Mouse (Mus musculus): ENCODE measurements around the gene Pld1.

Pld1 gene

GRCm38 (mm10) chr3:28047599-28047998 is 109.1 kb downstream of the Pld1 start:
- no peak for DNase-seq (ENCODE audit: low spot score)

- no peak for DNase-seq (ENCODE audit: low spot score)
Measured at GRCm38 (mm10) chr3:28049526-28049925, 111.0 kb downstream of the Pld1 start.

- no peak for DNase-seq (ENCODE audit: low spot score)
Measured at GRCm38 (mm10) chr3:28053076-28053475, 114.6 kb downstream of the Pld1 start.

GRCm38 (mm10) chr3:28060713-28061112 is 122.2 kb downstream of the Pld1 start:
- no peak for DNase-seq (ENCODE audit: low spot score)

DNA sequence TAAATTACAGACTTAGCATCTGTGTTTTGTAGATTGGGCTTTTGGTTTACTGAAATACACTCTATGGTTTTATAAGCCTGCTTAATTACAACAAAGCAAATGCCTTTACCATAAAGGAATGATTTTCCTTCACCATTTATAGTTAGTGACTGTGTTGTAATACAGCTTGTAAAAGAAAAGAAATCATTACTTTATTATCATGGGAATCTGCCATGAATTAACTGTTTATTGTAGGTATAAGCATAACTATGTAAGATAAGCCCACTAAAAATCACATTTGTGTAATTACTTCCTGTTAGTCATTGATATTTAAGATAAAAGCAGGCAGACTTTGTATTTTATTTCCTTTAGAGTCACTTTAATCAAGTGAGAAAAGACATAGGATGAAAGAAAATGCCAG is 122.7 kb downstream of the Pld1 start:
- DNase-seq (ENCODE audit: low spot score), result no peak

DNA sequence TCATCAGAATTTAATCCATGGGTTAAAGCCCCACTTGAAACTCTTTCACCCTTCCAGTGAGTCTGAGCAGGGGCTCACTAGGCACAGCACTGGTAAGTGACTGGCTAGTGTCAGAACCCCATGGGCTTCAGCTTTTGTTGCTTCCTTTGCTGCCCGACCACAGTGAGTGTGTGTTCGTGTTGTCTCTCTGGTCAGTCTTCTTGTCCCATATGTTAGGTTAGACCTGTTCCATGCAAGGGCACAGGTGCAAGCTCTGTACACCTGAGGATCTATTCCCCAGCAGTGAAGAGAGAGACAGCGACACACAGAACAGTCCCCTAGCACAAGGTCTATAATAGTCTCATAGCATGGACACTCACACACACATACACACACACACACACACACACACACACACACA is 140.7 kb downstream of the Pld1 start:
- DNase-seq (ENCODE audit: low spot score), result no peak

- DNase-seq (ENCODE audit: low spot score), result no peak
Measured at GRCm38 (mm10) chr3:28080116-28080515, 141.6 kb downstream of the Pld1 start.

- no peak for DNase-seq (ENCODE audit: low spot score)
Measured at GRCm38 (mm10) chr3:28081012-28081411, 142.5 kb downstream of the Pld1 start.

DNA sequence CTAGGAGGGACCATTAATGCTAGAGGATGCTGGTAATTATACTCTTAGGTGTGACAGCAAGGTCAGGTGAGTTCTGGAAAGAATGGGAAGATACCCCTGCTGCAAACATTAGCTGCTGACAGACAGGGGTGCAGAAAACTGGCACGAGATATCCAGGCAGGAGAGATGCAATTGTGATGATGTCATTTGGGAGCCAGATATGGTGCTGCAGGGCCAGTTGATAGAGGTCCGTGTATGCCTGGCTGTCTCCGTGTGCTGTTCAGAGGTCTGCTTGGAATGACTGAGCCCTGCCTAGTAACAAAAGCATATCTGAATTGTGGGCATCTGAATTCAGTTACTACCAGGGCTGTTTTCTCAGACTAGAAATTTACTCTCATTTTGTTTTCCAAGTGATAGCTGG is 144.7 kb downstream of the Pld1 start:
- no peak for DNase-seq (ENCODE audit: low spot score)

DNA sequence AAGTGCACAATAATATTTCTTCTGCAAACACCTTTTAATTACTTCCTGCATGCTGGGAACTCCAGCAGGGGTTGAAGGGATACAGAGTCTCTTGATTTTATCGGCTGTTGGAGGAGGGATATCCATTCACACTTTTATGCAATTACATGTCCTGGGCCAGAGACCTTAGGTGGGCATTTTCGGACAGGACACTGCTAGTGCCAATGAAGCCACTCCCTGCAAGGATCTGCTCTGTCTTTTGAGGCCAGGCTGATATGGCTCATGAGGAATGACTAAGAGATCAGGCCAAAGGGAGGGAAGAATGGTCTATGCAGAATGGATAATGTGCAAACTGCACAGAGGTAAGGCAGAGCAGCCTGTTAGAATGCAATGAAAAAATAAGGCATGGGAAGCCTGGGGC is 145.8 kb downstream of the Pld1 start:
- DNase-seq (ENCODE audit: low spot score), result no peak

- DNase-seq (ENCODE audit: low spot score), result no peak
Measured at GRCm38 (mm10) chr3:28091296-28091695, 152.8 kb downstream of the Pld1 start.

GRCm38 (mm10) chr3:28091741-28092140 is 153.2 kb downstream of the Pld1 start:
- no peak for DNase-seq (ENCODE audit: low spot score)

DNA sequence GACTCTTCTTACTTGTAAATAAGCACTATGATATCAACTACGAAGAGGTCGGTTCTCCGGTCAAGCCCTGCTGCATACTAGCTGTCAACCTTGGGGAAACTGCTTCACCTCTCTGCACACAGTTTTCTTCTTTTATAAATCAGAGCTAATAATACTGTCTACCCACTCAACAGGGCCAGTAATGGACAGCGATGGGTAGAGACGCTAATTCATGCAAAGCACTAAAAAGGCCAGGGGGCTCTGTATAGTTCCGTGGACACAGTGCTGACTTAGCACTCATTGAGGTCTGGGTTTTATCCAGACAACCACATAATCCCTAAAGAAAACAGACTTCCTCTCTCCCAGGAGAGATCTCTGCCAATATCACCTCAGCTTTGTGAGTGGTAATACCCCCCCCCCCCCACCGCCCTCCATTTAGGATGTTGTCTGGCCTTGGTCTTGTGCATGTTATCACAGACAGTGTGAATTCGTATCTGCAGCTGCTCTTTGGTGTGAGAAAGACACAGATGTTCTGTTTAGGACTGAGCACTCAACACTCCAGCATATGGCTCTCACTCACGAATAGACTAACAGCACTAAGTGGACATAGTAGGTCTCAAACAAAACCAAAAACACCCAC is 155.3 kb downstream of the Pld1 start:
- no peak for DNase-seq (ENCODE audit: low spot score)

DNA sequence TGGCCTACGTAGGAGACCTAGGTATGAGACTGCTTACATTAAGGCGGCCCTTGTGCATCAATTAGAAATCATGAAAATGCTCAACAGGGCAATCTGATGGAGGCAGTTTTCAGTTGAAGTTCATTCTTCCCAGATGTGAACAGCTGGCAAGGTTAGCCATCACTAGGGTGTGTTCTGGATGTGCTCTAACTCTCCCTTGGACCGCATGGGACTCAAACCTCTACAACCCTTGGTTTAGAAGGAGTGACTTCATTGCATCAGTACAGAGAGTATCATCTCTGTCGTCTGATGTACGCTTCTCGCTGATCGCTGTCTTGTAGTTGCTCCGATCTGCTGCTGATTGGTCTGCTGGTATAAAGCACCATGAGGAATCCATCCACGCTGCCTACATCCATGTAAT is 157.0 kb downstream of the Pld1 start:
- DNase-seq (ENCODE audit: low spot score), result no peak

GRCm38 (mm10) chr3:28099175-28099574 is 160.7 kb downstream of the Pld1 start:
- peak; percentile 59 for DNase-seq (ENCODE audit: low spot score)

DNA sequence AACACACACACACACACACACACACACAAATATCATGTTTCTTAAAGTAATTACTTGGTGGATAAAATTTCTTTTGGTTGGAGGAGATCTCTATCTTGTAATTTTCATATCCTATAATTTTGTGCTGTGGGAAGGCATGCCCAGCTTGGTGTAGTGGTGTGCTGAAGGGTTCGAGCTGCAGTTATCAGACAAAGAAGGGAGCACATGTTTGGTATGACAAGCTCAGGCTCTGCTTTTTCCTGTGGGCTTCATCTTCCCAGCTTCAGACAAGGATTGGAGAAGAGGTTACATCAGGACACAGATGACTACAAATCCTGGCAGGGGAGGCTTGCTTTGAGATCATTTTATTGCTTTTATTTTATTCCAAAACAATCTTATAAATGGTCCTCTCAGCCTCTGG is 166.5 kb downstream of the Pld1 start:
- no peak for DNase-seq (ENCODE audit: low spot score)

GRCm38 (mm10) chr3:28107446-28108004 is 169.0 kb downstream of the Pld1 start:
- DNase-seq (ENCODE audit: low spot score), result peak; percentile 47

DNA sequence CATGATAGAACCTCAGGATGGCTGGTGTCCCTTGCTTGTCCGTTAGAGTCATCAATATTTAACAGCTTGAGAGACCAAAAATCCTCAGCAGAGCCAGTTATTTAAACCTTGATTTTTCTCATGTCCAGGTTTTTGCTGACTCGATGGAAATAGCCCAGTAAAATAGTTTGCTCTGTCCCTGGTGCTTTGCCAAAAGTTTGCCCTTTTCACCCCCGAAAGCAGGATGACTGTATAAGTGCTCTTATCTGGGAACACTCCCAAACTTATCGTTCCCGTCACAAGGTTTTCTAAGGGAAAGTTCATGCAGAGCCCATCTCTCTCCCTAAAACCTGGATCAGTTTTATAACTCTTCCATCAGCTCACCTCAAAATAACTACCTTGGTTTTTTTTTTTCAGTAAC is 173.0 kb downstream of the Pld1 start:
- peak; percentile 31 for DNase-seq (ENCODE audit: low spot score)

- DNase-seq (ENCODE audit: low spot score), result no peak
Measured at GRCm38 (mm10) chr3:28113881-28114280, 175.4 kb downstream of the Pld1 start.

DNA sequence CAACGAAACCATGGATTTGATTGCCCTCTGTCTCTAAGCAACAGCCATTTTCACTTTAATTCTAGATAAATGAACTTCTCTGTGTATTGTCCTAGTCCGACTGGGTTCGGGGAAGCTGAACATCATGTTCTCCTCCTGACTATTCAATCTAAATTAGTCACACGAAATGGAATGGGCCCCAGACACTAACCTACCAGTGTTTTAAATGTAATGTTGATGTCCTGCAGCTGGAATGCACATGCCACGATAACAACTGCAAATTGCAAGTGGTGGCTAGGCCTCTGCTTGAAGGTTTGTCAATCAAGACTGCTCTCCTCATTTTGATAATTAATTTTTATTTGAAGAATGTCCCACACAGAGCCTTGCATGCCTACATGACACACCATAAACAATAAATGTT is 203.2 kb downstream of the Pld1 start:
- peak; percentile 31 for DNase-seq (ENCODE audit: low spot score)

DNA sequence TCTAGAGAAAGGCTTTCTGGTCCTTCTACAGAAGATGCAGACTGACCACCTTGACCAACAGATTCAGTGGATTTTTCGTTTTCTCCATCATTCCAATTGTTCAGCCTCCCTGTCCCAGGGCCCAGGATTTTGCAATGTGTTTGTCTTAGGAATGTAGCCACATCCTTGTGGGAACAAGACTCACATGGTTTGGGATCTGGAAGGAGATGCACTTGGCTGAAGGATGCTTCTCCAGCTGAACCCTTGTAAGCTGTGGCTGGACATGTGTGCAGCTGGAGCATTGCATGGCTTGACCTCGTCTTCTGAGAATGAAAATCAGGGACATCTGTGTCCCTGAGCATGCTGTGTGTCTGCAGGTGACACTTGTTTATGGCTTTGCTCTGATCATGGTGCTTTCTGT is 203.6 kb downstream of the Pld1 start:
- DNase-seq (ENCODE audit: low spot score), result peak; percentile 54

- DNase-seq (ENCODE audit: low spot score), result peak; percentile 34
Measured at GRCm38 (mm10) chr3:28144676-28145075, 206.2 kb downstream of the Pld1 start.

DNA sequence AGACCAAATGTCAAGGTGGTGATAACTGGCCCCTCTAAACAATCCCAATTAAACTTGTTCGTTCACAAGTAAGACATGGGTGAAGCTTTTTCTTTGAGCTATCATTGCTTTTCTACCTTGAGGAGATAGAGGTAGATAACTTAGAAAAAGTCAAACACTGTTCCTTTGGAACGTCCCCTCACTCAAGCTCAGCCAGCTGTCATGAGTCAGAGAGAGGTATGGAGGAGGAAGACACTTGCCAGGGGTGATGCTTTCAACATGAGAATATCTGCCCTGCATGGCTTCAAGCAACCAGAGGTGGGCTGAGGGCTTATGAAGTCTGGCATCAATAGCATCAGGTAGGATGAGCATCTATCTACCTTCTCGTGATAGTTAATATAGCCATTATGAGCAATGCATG is 207.0 kb downstream of the Pld1 start:
- no peak for DNase-seq (ENCODE audit: low spot score)

DNA sequence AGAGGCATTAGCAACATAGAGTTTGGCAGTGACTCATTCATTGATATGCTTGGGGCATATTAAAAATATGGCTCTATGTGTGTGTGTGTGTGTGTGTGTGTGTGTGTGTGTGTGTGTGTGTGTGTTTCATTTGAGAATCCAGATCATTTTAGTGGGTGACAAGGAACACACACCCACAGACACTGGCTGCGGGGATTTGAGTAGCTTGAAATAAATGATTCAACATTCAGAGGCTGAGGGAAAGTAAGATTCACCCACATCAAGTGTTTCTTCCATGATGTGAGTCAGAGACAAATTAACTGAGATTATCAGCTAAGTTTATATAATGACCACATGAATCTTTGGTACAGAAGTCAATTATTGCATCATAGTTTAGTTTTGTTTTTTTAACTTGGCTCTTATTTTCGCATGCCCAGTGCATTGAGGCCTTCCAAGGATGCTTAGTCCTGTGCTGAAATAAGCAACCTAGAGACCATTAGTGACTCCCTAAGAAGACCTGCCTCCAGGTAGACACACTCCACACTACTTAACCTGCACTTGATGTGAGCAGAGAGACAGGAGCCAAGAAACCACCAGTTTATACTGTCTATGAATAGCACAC is 211.3 kb downstream of the Pld1 start:
- no peak for DNase-seq (ENCODE audit: low spot score)
